Comparison of ENCODE assay signal across 19 mouse cellular contexts in the genomic region with DNA sequence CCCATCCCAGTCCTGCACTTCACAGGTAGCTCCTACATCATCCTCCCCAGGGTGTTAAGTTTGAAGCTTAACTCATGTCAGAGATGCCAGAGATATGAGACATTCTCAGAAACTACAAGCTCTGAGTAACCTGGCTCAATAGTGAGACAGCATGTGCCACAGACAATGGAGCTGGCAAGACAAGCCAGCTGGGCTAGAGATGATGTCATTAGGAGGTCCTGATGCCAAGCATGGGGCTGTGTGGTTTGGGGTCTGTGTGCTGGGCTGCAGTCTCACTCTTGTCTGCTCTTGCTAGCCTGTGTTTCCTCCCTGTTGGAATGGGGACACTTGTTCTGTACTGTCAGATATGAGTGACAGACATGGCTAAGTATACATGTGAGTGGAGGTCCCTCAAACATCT. TPM values are rescaled to one million over a fixed set of nuclear protein-coding genes. Genes with fewer than 3 reads are reported as not detected.
A peak's percentile ranks its signal among the peaks of the same experiment; 100 is the strongest.
DNase-seq lines count a peak whose midpoint lies in the region; ATAC-seq and TF ChIP-seq lines count a peak whose summit lies in the region.
"Had no signal": no experiment of that assay in that cellular context is flagged by ENCODE, and none has a peak within 500 bp of the region (broad histone marks: within the 10 kb centered on the region; RNA-seq: fewer than 3 reads in every experiment).

No protein-coding gene starts in this region.

- no peak for TF ChIP-seq CTCF in cerebellum, adult 2 months (IDR thresholded peaks at IDR 0.05; ENCODE audit: borderline replicate concordance, insufficient read depth, low read depth, low read length)

- H3K27me3 ChIP-seq in cerebellum, adult 2 months (ENCODE audit: control insufficient read depth, insufficient read depth, low read length): no peaks in the 10 kb centered on the region
- H3K27me3 ChIP-seq in forebrain, embryonic 14.5 days (replicated peaks; ENCODE audit: control insufficient read depth, insufficient read depth, low read length): no peaks in the 10 kb centered on the region
- H3K27me3 ChIP-seq in forebrain, embryonic 16.5 days (replicated peaks; ENCODE audit: control insufficient read depth, insufficient read depth, low read length): no peaks in the 10 kb centered on the region
- H3K27me3 ChIP-seq: forebrain, embryonic 13.5 days; heart, embryonic 13.5 days had no signal

- no peak overlapping the region for H3K9ac ChIP-seq in forebrain, embryonic 14.5 days (ENCODE audit: low read length)
- H3K9ac ChIP-seq in forebrain, embryonic 16.5 days (replicated peaks; ENCODE audit: low read depth, low read length): no peak overlapping the region
- H3K9ac ChIP-seq: forebrain, embryonic 13.5 days; heart, embryonic 13.5 days; hindbrain, embryonic 12.5 days had no signal

- no peaks in the 10 kb centered on the region for H3K36me3 ChIP-seq in forebrain, embryonic 14.5 days (ENCODE audit: control insufficient read depth, insufficient read depth, low read length)
- no peaks in the 10 kb centered on the region for H3K36me3 ChIP-seq in forebrain, embryonic 16.5 days (ENCODE audit: control insufficient read depth, insufficient read depth)
- H3K36me3 ChIP-seq: embryonic facial prominence, embryonic 10.5 days; heart, embryonic 13.5 days; hindbrain, embryonic 12.5 days had no signal

- H3K4me3 ChIP-seq in cerebellum, adult 2 months (replicated peaks; ENCODE audit: insufficient read depth, low read depth, low read length): no peak overlapping the region
- no peak overlapping the region for H3K4me3 ChIP-seq in forebrain, embryonic 14.5 days (ENCODE audit: low read depth, low read length)
- H3K4me3 ChIP-seq in forebrain, embryonic 16.5 days (replicated peaks; ENCODE audit: low read length): no peak overlapping the region
- H3K4me3 ChIP-seq: embryonic facial prominence, embryonic 10.5 days; forebrain, embryonic 13.5 days; heart, embryonic 13.5 days; hindbrain, embryonic 12.5 days had no signal

- no peak overlapping the region for H3K4me2 ChIP-seq in forebrain, embryonic 14.5 days (ENCODE audit: low read length)
- no peak overlapping the region for H3K4me2 ChIP-seq in forebrain, embryonic 16.5 days (ENCODE audit: low read length)
- H3K4me2 ChIP-seq: forebrain, embryonic 13.5 days; heart, embryonic 13.5 days; hindbrain, embryonic 12.5 days had no signal

- intact Hi-C loops in left cerebral cortex, postnatal 4 days (cut with DNase I): no loop called here

- peak overlapping the region; percentile 51; the same call in 1 of the 2 replicates for H3K27ac ChIP-seq in cerebellum, adult 2 months (ENCODE audit: insufficient read depth, low read length)
- H3K27ac ChIP-seq in forebrain, embryonic 14.5 days (ENCODE audit: low read depth, low read length): no peak overlapping the region
- H3K27ac ChIP-seq in forebrain, embryonic 16.5 days (ENCODE audit: low read length): no peak overlapping the region
- H3K27ac ChIP-seq: embryonic facial prominence, embryonic 10.5 days; forebrain, embryonic 13.5 days; heart, embryonic 13.5 days; hindbrain, embryonic 12.5 days had no signal

- no peak for TF ChIP-seq POLR2A in cerebellum, adult 2 months (IDR thresholded peaks at IDR 0.05; ENCODE audit: borderline replicate concordance, insufficient read depth, low read length)

- H3K4me1 ChIP-seq in cerebellum, adult 2 months (ENCODE audit: control insufficient read depth, insufficient read depth, low read length): peaks cover 33% of the 10 kb centered on the region
- no peaks in the 10 kb centered on the region for H3K4me1 ChIP-seq in forebrain, embryonic 14.5 days (ENCODE audit: control insufficient read depth, insufficient read depth, low read length)
- no peaks in the 10 kb centered on the region for H3K4me1 ChIP-seq in forebrain, embryonic 16.5 days (replicated peaks; ENCODE audit: control insufficient read depth, insufficient read depth, low read length)
- H3K4me1 ChIP-seq: embryonic facial prominence, embryonic 10.5 days; heart, embryonic 13.5 days; hindbrain, embryonic 12.5 days had no signal

- H3K9me3 ChIP-seq in forebrain, embryonic 14.5 days (replicated peaks; ENCODE audit: control insufficient read depth, low read length): no peaks in the 10 kb centered on the region
- H3K9me3 ChIP-seq in forebrain, embryonic 16.5 days (ENCODE audit: control insufficient read depth, low read length): peaks cover 4% of the 10 kb centered on the region; the same call in 1 of the 2 replicates
- H3K9me3 ChIP-seq: embryonic facial prominence, embryonic 10.5 days had no signal

- DNase-seq in cerebellum, adult 2 months: peak; percentile 33 to 47
- no peak for DNase-seq in cerebellum, postnatal 25 days
- peak; percentile 6 for DNase-seq in forebrain, embryonic 14.5 days (ENCODE audit: low spot score)
- DNase-seq in left cerebral cortex, postnatal 4 days: peak; percentile 51
- DNase-seq in left cerebral cortex, adult 8-10 months (ENCODE audit: low spot score in 2 of 2): no peak
- DNase-seq in retina, embryonic 14.5 days (ENCODE audit: low spot score): no peak
- DNase-seq: adrenal gland, postnatal 25 days; gastrocnemius, postnatal 36 days; heart, adult 11 months; heart, postnatal 36 days; kidney, adult 11 months had no signal

- no peak for ATAC-seq in forebrain, embryonic 14.5 days
- no peak for ATAC-seq in forebrain, embryonic 16.5 days
- ATAC-seq: activated CD4-positive, CD25-positive, alpha-beta regulatory T cell, adult 4 months; forebrain, embryonic 13.5 days; hindbrain, embryonic 16.5 days; Patski had no signal

RNA-seq across cellular contexts. Expression of a gene that starts 14.9 kb away (rescaled TPM):
- polyA plus RNA-seq in cerebellum, adult 2 months (2012; rRNA removed): 38.4 and 40.7 TPM in 2 replicates
- polyA plus RNA-seq in forebrain, embryonic 14.5 days (2014; fragmentation: Nextera tagmentation; extraction: Ambion mirVana): 37.0 and 41.2 TPM in 2 replicates
- 41.4 and 42.1 TPM in 2 replicates for polyA plus RNA-seq in forebrain, embryonic 16.5 days (2015; fragmentation: Nextera tagmentation; extraction: Ambion mirVana)
- total RNA-seq in left cerebral cortex, postnatal 4 days (2021): 10 to 100 TPM; 37.2 to 38.6 TPM
- total RNA-seq in left cerebral cortex, adult 8-10 months (2022): 10 to 100 TPM; 43.2 to 49.2 (median 45.7) TPM

Comparison
In these comparisons a context has a peak if more than half of its experiments do, and no peak if none do; other contexts are left out.
1. DNase-seq: peak in cerebellum, adult 2 months (2 of 2), forebrain, embryonic 14.5 days (single experiment) and left cerebral cortex, postnatal 4 days (single experiment); none in cerebellum, postnatal 25 days (0 of 2), left cerebral cortex, adult 8-10 months (0 of 2) and retina, embryonic 14.5 days (single experiment).